Mouse (Mus musculus) urinary bladder, postnatal 36 days (tissue): Measurements from ENCODE around the gene Kank3.

Experiments used
- DNase-seq, 2 experiments: peaks; one replicate each; pipeline ENCODE4 v3.0.0; 2022; ENCODE audit warnings: low spot score in 2 of 2, mixed read lengths in 1 of 2

Kank3 gene

DNA sequence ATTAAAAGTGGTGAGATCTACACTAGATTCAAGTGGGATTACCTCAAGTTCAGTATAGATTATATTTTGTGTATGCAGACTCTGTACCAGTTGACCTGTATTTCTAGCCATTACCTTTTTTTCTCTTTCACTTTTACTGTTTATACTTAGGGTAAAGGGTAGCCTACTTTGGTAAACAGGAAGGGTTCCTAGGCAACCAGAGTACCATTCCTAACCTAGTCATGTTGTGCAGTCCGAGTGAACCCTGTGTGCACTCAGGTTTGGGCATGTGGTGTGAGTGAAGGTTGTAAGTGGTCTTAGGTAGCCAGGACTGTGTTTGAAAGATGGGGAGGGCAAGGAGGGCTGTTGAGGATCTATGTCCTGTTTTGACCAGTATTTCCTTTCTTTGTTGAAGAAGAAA, 41.0 kb downstream of the Kank3 start:
- no peak for DNase-seq

DNA sequence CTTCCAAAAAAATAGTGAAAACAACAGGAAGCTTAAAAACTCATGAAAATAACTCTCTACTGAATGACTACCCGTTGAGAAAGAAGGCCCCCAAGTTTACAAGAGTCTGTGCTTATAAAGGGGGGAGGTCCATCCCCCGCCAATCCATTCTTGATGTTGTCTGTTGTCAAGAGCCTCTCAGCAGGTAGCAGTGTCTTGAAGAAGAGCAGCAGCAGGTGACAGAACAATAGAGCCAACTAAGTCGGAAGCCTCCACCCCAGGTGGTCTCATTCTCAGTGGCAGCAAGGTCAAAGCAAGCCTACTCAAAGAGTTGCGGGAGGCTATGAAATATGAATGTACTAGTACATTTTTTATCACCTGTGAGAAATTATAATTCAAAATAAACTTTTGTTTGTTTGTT, 47.5 kb downstream of the Kank3 start:
- DNase-seq: no peak

DNA sequence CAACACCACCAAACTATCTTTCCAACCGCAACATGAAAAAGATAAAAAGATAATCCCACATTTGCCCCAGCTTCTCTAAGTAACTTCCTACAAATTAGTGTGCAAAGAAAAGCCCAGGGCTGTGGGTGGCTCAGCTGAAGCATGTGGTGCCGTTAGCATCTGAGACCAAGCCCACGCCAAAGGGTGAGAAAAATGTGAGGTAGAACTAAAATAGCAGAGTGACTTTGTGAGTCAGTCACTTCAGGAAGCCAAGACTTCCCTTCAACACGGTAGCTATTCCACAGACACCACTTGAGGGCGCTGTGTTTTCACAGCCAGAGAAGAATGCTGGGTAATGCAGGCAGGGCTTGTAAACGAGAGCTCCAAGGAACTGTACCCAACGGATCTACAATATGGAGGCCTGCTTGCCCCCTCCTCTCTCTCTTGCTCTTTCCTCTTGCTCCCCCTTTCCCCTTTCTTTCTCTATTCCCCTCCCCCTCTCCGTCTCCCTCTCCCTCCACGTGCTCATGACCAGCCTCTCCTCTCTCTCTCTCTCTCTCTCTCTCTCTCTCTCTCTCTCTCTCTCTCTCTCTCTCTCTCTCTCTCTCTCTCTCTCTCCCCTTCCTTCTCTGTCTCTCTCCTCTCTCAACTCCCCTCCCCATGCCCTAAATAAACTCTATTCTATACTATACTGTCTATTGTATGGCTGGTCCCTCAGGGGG, 55.2 kb downstream of the Kank3 start:
- peak; percentile 13 to 27 for DNase-seq
